Mouse (Mus musculus) NIH3T3 (cell line): Measurements from ENCODE around the gene Xbp1.
"Not testable (repeated sequence)": the region's sequence is repeated elsewhere in the genome, so short reads cannot be mapped to it uniquely, and the experiment has no call there.

Experiments
- DNase-seq: peaks from one replicate; pipeline ENCODE4 v3.0.0-alpha.2; 2012; ENCODE audit warnings: low read depth

Xbp1 gene

GRCm38 (mm10) chr11:5502351-5503051 is 18.0 kb upstream of the Xbp1 start:
- DNase-seq = peak; percentile 73

- no peak for DNase-seq
Observed at GRCm38 (mm10) chr11:5505856-5506575, 14.4 kb upstream of the Xbp1 start.

GRCm38 (mm10) chr11:5509215-5510098 is 11.0 kb upstream of the Xbp1 start:
- DNase-seq = no peak

- DNase-seq = no peak
Observed at GRCm38 (mm10) chr11:5510099-5510391, 10.4 kb upstream of the Xbp1 start.

GRCm38 (mm10) chr11:5510686-5511085 is 9.8 kb upstream of the Xbp1 start:
- not testable (repeated sequence) for DNase-seq

GRCm38 (mm10) chr11:5512099-5512725 is 8.2 kb upstream of the Xbp1 start:
- no peak for DNase-seq

GRCm38 (mm10) chr11:5512961-5513360 is 7.5 kb upstream of the Xbp1 start:
- DNase-seq = no peak

GRCm38 (mm10) chr11:5514091-5514490 is 6.4 kb upstream of the Xbp1 start:
- no peak for DNase-seq

- DNase-seq = no peak
Observed at GRCm38 (mm10) chr11:5515196-5515595, 5.3 kb upstream of the Xbp1 start.

GRCm38 (mm10) chr11:5515655-5516054 is 4.8 kb upstream of the Xbp1 start:
- no peak for DNase-seq

- no peak for DNase-seq
Observed at GRCm38 (mm10) chr11:5516151-5516550, 4.3 kb upstream of the Xbp1 start.

- DNase-seq = no peak
Observed at GRCm38 (mm10) chr11:5516617-5517016, 3.8 kb upstream of the Xbp1 start.

- no peak for DNase-seq
Observed at GRCm38 (mm10) chr11:5517346-5517745, 3.1 kb upstream of the Xbp1 start.

GRCm38 (mm10) chr11:5519681-5520080 is 778 bp upstream of the Xbp1 start:
- DNase-seq = no peak

GRCm38 (mm10) chr11:5521266-5521515 is 732 bp downstream of the Xbp1 start:
- DNase-seq = no peak

GRCm38 (mm10) chr11:5521516-5522291 is 1.2 kb downstream of the Xbp1 start:
- peak; percentile 93 for DNase-seq

GRCm38 (mm10) chr11:5522798-5523415 is 2.4 kb downstream of the Xbp1 start:
- no peak for DNase-seq

- no peak for DNase-seq
Observed at GRCm38 (mm10) chr11:5525418-5525817, 5.0 kb downstream of the Xbp1 start.

GRCm38 (mm10) chr11:5526573-5527439 is 6.3 kb downstream of the Xbp1 start:
- no peak for DNase-seq

GRCm38 (mm10) chr11:5527865-5528523 is 7.5 kb downstream of the Xbp1 start:
- DNase-seq = no peak
